Mouse (Mus musculus) hindbrain, embryonic 15.5 days (tissue): ENCODE results near the gene Fastkd3. TPM values are rescaled to one million over a fixed set of nuclear protein-coding genes. Genes with fewer than 3 reads are reported as not detected.
A peak's percentile ranks its signal among the peaks of the same experiment; 100 is the strongest.

Source experiments
- ATAC-seq: fragments of 200-750 bp; cut with Nextera tagmentation; 2 replicates; pipeline ENCODE4 v1.8.0; 2017; ENCODE audit warnings: low read depth, moderate number of reproducible peaks, moderate TSS enrichment; ENCODE audit not compliant: low FRiP score
- H3K27ac ChIP-seq: fragments of 300-500 bp; sonication (generic); replicated peaks from 2 replicates; pipeline ENCODE4 v1.5.1; 2015; ENCODE audit warnings: mild to moderate bottlenecking, inconsistent platforms
- H3K27me3 ChIP-seq: fragments of 300-500 bp; sonication (generic); 2 replicates; pipeline ENCODE4 v1.6.1; 2015; ENCODE audit warnings: control low read depth, inconsistent platforms
- H3K36me3 ChIP-seq: fragments of 300-500 bp; sonication (generic); 2 replicates; pipeline ENCODE4 v1.6.1; 2015; ENCODE audit warnings: control low read depth, inconsistent platforms
- H3K4me1 ChIP-seq: fragments of 300-500 bp; sonication (generic); replicated peaks from 2 replicates; pipeline ENCODE4 v1.6.1; 2015; ENCODE audit warnings: control low read depth, inconsistent platforms
- H3K4me2 ChIP-seq: fragments of 300-500 bp; sonication (generic); 2 replicates; pipeline ENCODE4 v1.6.1; 2015; ENCODE audit warnings: moderate library complexity, mild to moderate bottlenecking, inconsistent platforms
- H3K4me3 ChIP-seq: fragments of 300-500 bp; sonication (generic); 2 replicates; pipeline ENCODE4 v1.5.1; 2015; ENCODE audit warnings: mild to moderate bottlenecking, inconsistent platforms
- H3K9ac ChIP-seq: fragments of 300-500 bp; sonication (generic); 2 replicates; pipeline ENCODE4 v1.6.1; 2015; ENCODE audit warnings: inconsistent platforms
- H3K9me3 ChIP-seq: fragments of 300-500 bp; sonication (generic); 2 replicates; pipeline ENCODE4 v1.6.1; 2016; ENCODE audit warnings: control low read depth, inconsistent platforms
- WGBS: fragments of 180-500 bp; shearing (Covaris S2); methylation state at CpG from one replicate; pipeline ENCODE4 v1.1.7; 2015; 5-methylcytosine and 5-hydroxymethylcytosine counted together
- polyA plus RNA-seq: library from polyadenylated mRNA; unstranded; fragments of >200 nt; fragmentation: Nextera tagmentation; extraction: Ambion mirVana; gene quantifications from 2 replicates; pipeline ENCODE4 v1.2.1, GENCODE M21; 2015

The Fastkd3 gene
- polyA plus RNA-seq, 1 experiment from 2014 or later = 23.0 TPM

DNA sequence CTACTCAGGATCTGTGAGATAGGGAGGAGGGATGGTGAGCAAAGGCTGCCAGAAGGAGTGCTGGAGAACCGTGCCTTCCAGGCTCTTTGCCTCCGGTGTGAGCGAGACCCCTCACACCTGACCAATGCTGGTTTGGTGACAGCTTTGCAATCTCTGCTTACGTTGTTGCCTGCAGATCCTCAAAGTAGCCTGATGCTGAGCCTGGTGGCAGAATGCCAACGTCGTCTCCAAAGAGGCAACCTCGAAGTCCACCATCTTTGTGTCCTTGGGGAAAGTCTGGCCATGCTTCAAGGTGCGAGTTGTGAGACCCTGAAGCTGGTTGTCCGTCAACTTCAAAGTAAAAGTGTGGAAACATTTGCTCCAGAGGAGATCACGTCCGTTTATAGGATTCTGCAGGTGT lies 1.9 kb downstream of the Fastkd3 start:
- ATAC-seq = no peak
- WGBS = 91% methylated on average over 11 of the region's 11 CpGs
- Histone ChIP-seq H3K27ac (no peak overlapping the region), H3K4me1 (peaks cover 25% of the 10 kb centered on the region), H3K9ac (no peak overlapping the region), H3K4me2 (no peak overlapping the region), H3K4me3 (no peak overlapping the region), H3K27me3 (no peaks in the 10 kb centered on the region), H3K36me3 (peaks cover 50% of the 10 kb centered on the region), H3K9me3 (no peaks in the 10 kb centered on the region)

DNA sequence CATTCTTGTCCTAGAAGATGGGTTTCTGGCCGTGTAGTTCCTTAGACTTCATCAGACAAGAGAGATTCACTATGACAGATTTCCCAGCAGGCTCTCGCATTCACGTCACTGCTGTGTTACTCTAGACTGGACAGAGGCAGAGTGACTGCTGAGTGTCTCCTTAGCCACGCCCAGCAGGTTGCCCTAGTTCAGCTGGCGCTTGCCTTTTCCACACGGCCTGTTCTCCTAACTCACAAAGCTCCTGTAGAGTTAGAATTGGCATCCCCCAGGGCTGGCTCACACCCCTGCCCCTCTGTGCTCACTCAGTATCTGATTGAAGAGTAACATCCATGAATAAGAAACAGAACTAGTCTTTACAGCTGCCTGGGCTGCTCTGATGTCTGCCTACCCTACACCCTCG lies 3.4 kb downstream of the Fastkd3 start:
- H3K9ac ChIP-seq = no peak overlapping the region
- 78% methylated on average over 7 of the region's 7 CpGs for WGBS
- ATAC-seq = no peak
- H3K4me2 ChIP-seq = no peak overlapping the region
- H3K27ac ChIP-seq = no peak overlapping the region
- no peaks in the 10 kb centered on the region for H3K27me3 ChIP-seq
- no peak overlapping the region for H3K4me3 ChIP-seq
- peaks cover 62% of the 10 kb centered on the region for H3K36me3 ChIP-seq
- peaks cover 23% of the 10 kb centered on the region for H3K4me1 ChIP-seq
- no peaks in the 10 kb centered on the region for H3K9me3 ChIP-seq

DNA sequence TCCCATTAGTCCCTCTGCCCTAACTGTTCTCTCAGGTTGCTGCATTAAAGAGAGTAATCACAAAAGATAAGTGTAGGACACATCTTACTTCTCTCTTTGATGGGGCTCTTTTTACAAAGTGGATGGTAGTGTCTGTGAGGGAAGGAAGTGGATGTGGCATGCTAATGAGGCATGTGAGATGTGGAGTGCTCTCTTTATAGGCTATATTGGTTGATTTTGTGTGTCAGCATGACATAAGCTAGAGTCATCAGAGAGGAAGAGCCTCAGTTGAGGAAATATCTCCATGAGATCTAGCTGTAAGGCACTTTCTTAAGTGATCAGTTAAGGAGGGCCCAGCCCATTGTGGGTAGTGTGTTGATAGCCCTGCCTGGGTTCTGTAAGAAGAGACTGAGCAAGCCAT lies 6.3 kb downstream of the Fastkd3 start:
- H3K9me3 ChIP-seq = no peaks in the 10 kb centered on the region
- H3K27me3 ChIP-seq = no peaks in the 10 kb centered on the region
- H3K9ac ChIP-seq = no peak overlapping the region
- ATAC-seq = no peak
- peaks cover 88% of the 10 kb centered on the region for H3K36me3 ChIP-seq
- H3K4me1 ChIP-seq = 0 out of 2 replicates have a peak, but pooled peaks cover 4% of the 10 kb centered on the region
- H3K4me3 ChIP-seq = no peak overlapping the region
- H3K4me2 ChIP-seq = no peak overlapping the region
- H3K27ac ChIP-seq = no peak overlapping the region

DNA sequence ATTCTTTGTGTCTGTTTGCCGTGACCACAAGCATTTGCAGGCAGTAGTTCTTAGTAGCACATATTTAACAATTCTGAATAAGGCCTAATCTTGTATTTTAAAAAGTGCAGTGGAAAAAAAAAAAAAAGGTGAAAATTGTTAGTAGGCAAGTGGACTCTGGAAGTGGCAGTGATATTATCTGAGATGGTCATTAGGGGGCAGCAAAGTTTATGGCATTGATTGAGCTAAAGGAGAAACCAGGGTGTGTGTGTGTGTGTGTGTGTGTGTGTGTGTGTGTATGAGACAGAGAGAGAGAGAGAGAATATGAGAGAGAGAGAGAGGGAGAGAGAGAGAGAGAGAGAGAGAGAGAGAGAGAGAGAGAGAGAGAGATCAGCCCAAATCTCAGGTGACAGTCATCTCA lies 11.8 kb downstream of the Fastkd3 start:
- WGBS = 88% methylated on average over 1 of the region's 1 CpGs
- ATAC-seq = no peak
- H3K27ac ChIP-seq = no peak overlapping the region
- no peak overlapping the region for H3K4me3 ChIP-seq
- H3K9me3 ChIP-seq = no peaks in the 10 kb centered on the region
- no peak overlapping the region for H3K4me2 ChIP-seq
- H3K36me3 ChIP-seq = peaks cover 43% of the 10 kb centered on the region
- H3K27me3 ChIP-seq = no peaks in the 10 kb centered on the region
- no peak overlapping the region for H3K9ac ChIP-seq
- H3K4me1 ChIP-seq = peaks cover 7% of the 10 kb centered on the region

DNA sequence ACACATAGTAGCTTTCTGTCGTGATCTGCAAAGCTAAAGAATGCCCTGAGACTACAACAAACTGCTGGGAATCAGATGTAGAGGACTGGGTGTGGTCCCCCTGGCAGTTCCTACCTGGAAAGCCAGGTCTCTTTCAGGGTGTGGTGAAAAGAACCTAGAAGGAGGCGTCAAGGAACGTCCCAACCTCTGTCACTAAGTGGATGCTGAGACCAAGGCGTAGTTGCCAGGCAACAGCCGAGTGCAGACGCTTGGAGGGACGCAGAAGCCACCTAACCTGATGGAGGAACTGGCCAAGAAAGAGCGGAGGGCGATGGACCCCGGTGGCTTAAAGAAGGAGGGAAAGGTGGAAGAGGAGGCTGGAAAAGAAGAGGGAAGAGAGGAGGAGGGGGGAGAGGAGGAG lies 15.2 kb downstream of the Fastkd3 start, which contains the start of gene 1700001L19Rik:
TSS of gene 1700001L19Rik (plus strand) at position 223 of the 400 bp plus-strand sequence.
- WGBS = 9% methylated on average over 10 of the region's 10 CpGs
- peak; percentile 28; the same call in 1 of the 2 replicates for ATAC-seq

DNA sequence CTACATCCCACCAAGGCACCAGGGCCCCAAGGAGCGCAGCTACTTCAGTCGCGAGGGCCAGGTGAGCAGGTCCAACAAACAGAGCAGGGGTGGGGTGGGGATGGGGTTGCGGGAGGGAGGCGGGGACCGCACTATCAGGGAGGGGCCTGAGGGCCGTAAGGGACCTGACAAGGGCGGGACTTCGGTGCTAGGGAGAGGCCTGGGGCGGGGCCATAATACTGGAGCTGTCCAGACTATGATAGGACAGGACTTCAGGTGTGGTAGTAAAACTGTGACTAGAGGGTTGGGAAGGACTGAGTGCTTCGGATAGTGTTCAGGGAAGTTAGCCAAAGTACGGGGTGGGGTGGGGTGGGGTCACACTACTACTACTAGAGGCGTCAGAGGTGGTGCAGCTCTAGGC lies 15.6 kb downstream of the Fastkd3 start:
- H3K9ac ChIP-seq = peak overlapping the region; percentile 36; the same call in 1 of the 2 replicates
- H3K4me3 ChIP-seq = peak overlapping the region; percentile 34
- ATAC-seq = peak; percentile 40; the same call in 1 of the 2 replicates
- no peak overlapping the region for H3K27ac ChIP-seq
- H3K36me3 ChIP-seq = peaks cover 5% of the 10 kb centered on the region
- no peaks in the 10 kb centered on the region for H3K9me3 ChIP-seq
- no peaks in the 10 kb centered on the region for H3K27me3 ChIP-seq
- WGBS = 17% methylated on average over 12 of the region's 13 CpGs
- peak overlapping the region; percentile 60 for H3K4me2 ChIP-seq
- peaks cover 18% of the 10 kb centered on the region for H3K4me1 ChIP-seq

More for the DNA sequence above, 15.2 kb downstream of the Fastkd3 start, which contains the start of gene 1700001L19Rik:
- Histone ChIP-seq H3K27me3 (no peaks in the 10 kb centered on the region), H3K4me2 (peak within 1 kb of the TSS; percentile 60), H3K9ac (peak within 1 kb of the TSS; percentile 36; the same call in 1 of the 2 replicates), H3K9me3 (no peaks in the 10 kb centered on the region), H3K36me3 (peaks cover 10% of the 10 kb centered on the region), H3K4me1 (peaks cover 18% of the 10 kb centered on the region), H3K4me3 (peak within 1 kb of the TSS; percentile 34), H3K27ac (no peak within 1 kb of the TSS)

DNA sequence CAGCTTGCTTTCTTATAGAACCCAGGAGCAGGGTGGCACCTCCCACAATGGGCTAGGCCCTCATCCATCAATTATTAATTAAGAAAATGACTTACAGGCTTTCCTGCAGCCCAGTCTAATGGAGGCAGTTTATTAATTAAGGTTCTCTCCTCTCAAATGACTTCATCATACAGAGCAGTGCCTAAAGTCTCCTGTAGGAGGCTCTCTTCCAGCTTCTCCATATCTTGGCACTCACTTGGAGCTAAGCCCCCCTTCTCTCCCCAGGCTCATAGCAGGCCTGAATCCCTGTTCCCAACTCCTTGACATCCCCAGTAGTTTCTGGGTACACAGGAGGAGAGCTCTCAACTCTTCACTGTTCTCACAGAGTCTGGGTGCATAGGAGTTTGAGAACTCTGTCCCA lies 16.9 kb downstream of the Fastkd3 start:
- Histone ChIP-seq H3K4me3 (no peak overlapping the region), H3K4me1 (peaks cover 18% of the 10 kb centered on the region), H3K9ac (no peak overlapping the region), H3K9me3 (no peaks in the 10 kb centered on the region), H3K27ac (no peak overlapping the region), H3K4me2 (no peak overlapping the region), H3K27me3 (no peaks in the 10 kb centered on the region), H3K36me3 (no peaks in the 10 kb centered on the region)
- no peak for ATAC-seq

DNA sequence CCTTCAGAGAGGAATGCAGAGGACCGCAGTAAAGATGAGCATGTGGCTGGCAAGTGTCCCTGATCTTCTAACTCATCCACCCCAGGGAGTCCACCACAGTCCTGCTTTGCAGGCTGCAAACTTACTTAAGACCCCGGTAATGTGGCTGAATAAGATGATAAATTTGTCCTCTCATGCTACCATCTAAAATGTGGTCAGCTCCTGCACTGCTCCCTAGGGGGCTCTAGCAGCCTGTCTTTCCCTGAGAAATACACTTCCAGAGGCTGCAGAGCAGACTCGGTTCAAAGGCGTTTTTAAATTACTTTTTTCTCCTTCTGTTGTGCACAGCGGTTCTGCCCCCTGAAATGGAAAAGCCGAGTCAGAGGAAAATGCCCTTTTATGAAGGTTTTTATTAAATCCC lies 19.1 kb downstream of the Fastkd3 start:
- Histone ChIP-seq H3K4me3 (no peak overlapping the region), H3K4me1 (peaks cover 27% of the 10 kb centered on the region), H3K36me3 (no peaks in the 10 kb centered on the region), H3K27me3 (no peaks in the 10 kb centered on the region), H3K4me2 (no peak overlapping the region), H3K9me3 (no peaks in the 10 kb centered on the region), H3K9ac (no peak overlapping the region), H3K27ac (peak overlapping the region; percentile 56; the same call in 1 of the 2 replicates)
- WGBS = 16% methylated on average over 6 of the region's 6 CpGs
- ATAC-seq = peak; percentile 28

DNA sequence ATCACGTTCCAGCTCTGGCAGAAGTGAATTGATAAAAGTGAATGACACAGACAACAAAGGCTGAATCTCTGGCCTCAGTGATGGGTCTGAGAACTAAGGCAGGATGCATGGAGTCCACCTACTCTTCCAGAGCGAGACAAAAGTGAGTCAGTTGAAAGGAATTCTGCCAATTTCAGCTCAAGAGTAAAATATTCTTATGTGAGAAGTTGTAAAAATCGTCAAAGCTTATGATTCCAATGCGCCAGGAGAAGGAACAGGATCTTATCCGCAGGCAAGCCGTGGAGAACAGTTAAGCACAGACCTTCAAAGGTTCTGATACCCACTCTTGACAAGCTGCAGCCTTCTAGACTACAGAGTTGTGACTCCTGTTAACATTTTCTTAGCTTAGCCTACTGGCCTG lies 21.1 kb downstream of the Fastkd3 start:
- peaks cover 32% of the 10 kb centered on the region for H3K4me1 ChIP-seq
- no peak overlapping the region for H3K4me3 ChIP-seq
- no peak overlapping the region for H3K9ac ChIP-seq
- ATAC-seq = no peak
- H3K4me2 ChIP-seq = no peak overlapping the region
- no peaks in the 10 kb centered on the region for H3K36me3 ChIP-seq
- H3K27ac ChIP-seq = no peak overlapping the region
- no peaks in the 10 kb centered on the region for H3K27me3 ChIP-seq
- no peaks in the 10 kb centered on the region for H3K9me3 ChIP-seq
- WGBS = 79% methylated on average over 6 of the region's 6 CpGs

DNA sequence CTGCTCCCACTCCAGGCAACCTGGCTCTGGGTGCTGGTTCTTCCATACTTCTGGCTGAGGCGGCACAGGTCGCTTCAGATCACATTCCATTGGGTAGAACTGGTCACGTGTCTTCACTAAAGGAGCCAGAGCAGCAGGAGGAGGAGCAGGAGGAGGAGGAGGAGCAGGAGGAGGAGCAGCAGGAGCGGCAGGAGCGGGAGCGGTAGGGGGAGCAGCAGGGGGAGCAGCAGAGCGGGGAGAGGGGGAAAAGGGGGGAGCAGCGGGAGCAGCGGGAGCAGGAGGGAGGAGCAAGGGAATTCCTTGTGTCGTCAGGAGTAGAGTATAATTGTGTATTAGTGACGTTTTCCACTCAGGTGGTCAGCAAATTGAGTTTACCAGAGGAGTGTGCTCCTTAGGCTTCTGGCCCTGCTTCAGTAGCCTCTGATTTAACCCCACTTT lies 23.7 kb downstream of the Fastkd3 start:
- peak; percentile 79 for ATAC-seq
- no peaks in the 10 kb centered on the region for H3K27me3 ChIP-seq
- no peak overlapping the region for H3K27ac ChIP-seq
- no peaks in the 10 kb centered on the region for H3K36me3 ChIP-seq
- H3K4me3 ChIP-seq = peak overlapping the region; percentile 29
- H3K4me1 ChIP-seq = peaks cover 33% of the 10 kb centered on the region
- H3K9me3 ChIP-seq = no peaks in the 10 kb centered on the region
- H3K4me2 ChIP-seq = peak overlapping the region; percentile 52
- no peak overlapping the region for H3K9ac ChIP-seq
- 6% methylated on average over 7 of the region's 11 CpGs for WGBS

DNA sequence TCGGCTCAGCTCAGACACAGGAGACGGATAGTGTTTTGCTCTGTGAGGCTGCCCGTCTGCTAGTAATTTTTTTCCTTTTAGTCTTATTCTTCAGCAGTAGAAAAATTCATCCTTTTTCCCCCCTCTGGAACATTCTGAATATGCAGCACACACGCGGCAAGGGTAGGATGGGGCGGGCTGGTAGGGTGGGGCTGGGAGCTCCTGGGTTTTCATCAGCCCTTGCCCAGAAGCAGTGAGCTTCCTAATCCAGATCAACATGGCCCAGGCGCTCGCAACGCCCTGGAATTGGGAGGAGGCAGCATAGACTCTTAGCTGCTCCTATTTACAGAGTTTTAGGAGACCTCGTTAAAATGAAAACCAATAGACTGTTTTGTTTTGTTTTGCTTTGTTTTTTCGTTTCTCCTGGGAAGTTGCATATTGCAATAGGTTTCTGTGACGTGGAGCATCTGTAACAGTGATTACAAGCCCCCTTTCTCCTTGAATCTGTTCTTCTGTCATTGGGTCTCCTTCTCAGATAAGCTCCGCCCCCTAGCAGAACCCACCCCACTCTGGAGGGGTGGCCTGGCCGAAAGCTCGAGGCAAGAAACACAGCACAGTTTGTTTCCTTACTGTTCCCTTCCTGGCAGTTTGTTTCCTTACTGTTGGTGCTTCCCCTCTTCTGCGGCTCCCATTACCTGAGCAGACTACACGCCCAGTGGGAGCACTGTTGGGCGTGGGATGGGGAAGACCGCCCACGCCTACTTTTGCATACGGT lies 25.8 kb downstream of the Fastkd3 start:
- H3K4me1 ChIP-seq = peaks cover 22% of the 10 kb centered on the region
- WGBS = 52% methylated on average over 21 of the region's 21 CpGs
- H3K27ac ChIP-seq = 0 out of 2 replicates have a peak overlapping the region, but pooled peaks have one; percentile 9

DNA sequence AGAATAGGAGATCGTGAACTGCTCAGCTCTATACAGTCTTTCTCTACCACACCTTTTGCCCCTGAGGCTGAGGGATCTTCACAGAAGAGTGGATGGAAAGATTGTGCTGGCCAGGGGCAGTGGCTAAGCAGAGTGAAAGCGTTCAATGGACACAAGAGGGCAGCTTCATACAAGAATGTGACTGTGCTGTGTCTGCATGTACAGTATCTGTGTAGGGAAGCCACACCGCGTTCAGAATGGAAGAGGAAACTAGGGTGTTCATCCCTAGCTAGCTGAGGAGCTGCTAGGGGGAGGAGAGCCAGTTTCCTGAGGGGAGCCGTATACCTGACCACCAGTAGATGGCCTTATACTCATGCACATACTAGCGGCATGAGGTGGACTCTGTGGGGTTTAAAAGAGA lies 40.8 kb downstream of the Fastkd3 start:
- no peak overlapping the region for H3K4me2 ChIP-seq
- no peak overlapping the region for H3K9ac ChIP-seq
- no peak overlapping the region for H3K4me3 ChIP-seq
- no peaks in the 10 kb centered on the region for H3K9me3 ChIP-seq
- H3K27me3 ChIP-seq = no peaks in the 10 kb centered on the region
- no peaks in the 10 kb centered on the region for H3K4me1 ChIP-seq
- no peaks in the 10 kb centered on the region for H3K36me3 ChIP-seq
- ATAC-seq = peak; percentile 94
- WGBS = 59% methylated on average over 6 of the region's 6 CpGs
- H3K27ac ChIP-seq = no peak overlapping the region

More for the DNA sequence above, 25.8 kb downstream of the Fastkd3 start:
- Histone ChIP-seq H3K4me2 (peak overlapping the region; percentile 33), H3K9ac (no peak overlapping the region), H3K36me3 (no peaks in the 10 kb centered on the region), H3K4me3 (peak overlapping the region; percentile 2; the same call in 1 of the 2 replicates), H3K27me3 (no peaks in the 10 kb centered on the region), H3K9me3 (no peaks in the 10 kb centered on the region)
- ATAC-seq = peak; percentile 57
